Mouse (Mus musculus) CH12.LX (cell line): Measurements from ENCODE around the gene Psme3.

Experiments
- CTCF ChIP-seq, 2 experiments: IDR thresholded peaks in 1 of 2; conservative IDR thresholded peaks in 1 of 2; 2 replicates each; pipeline ENCODE4 v1.5.1; 2011 to 2012; ENCODE audit warnings: low read depth in 2 of 2, low read length in 2 of 2, improper control_type of control experiment in 1 of 2, inconsistent platforms in 1 of 2, mild to moderate bottlenecking in 1 of 2, moderate library complexity in 1 of 2
- E2F4 ChIP-seq: IDR thresholded peaks from 2 replicates; pipeline ENCODE4 v1.6.1; 2011; ENCODE audit warnings: low read depth, low read length, improper control_type of control experiment; ENCODE audit not compliant: insufficient replicate concordance
- EP300 ChIP-seq: IDR thresholded peaks from 2 replicates; pipeline ENCODE4 v1.6.1; 2011; ENCODE audit warnings: low read length, improper control_type of control experiment
- MAFK ChIP-seq: IDR thresholded peaks from 2 replicates; pipeline ENCODE4 v1.6.1; 2011; ENCODE audit warnings: low read length, improper control_type of control experiment; ENCODE audit not compliant: insufficient replicate concordance
- NRF1 ChIP-seq: IDR thresholded peaks from 2 replicates; pipeline ENCODE4 v1.6.1; 2014; ENCODE audit warnings: low read depth, mild to moderate bottlenecking, inconsistent platforms, low read length, improper control_type of control experiment, moderate library complexity
- USF1 ChIP-seq: IDR thresholded peaks from 2 replicates; pipeline ENCODE4 v1.6.1; 2014; ENCODE audit warnings: low read depth, mild to moderate bottlenecking, inconsistent platforms, low read length, improper control_type of control experiment
- ZMIZ1 ChIP-seq: IDR thresholded peaks from 2 replicates; pipeline ENCODE4 v1.6.1; 2012; ENCODE audit warnings: low read depth, mild to moderate bottlenecking, inconsistent platforms, low read length, improper control_type of control experiment

DNA sequence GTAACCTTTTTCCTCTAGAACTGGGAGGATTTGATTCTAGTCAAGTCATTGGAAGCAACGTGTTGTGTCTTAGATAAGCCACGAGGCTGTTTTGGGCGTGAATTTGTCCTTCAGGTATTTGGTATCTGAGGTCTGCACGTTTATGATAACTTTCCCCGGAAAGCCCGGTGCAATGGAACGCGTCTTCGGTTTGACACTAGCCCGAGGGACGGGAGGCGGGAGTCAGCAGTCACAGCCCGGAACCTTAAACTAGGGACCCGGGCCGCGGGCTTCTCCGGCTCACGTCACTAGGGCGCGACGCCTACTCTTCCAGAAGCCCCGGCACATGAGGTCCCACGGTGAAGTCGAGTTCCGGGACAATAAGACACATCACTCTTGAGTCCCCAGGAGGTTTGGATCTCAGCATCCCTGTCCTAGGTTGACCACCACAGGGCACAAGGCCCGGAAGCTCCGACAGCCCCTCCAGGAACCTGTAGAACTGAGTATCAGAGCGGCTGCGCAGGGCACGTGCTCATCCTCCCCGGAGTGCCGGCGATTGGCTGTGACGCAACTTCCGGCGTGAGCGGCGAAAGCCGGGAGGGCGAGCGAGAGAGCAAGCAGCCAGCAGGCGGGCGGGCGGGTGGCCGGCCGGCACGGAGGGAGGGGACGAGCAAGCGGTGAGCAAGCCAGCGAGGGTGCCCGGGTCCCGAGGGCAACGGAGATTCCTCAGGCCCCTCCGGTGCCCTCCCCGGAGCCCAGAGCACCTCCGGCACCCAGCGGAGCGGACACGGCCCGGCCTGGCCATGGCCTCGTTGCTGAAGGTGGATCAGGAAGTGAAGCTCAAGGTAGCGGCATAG is at the start of gene Psme3:
- TF ChIP-seq E2F4: peak; percentile 75; the same call in 1 of the 2 replicates
- no peak for TF ChIP-seq EP300
- no peak for TF ChIP-seq CTCF (conservative IDR thresholded peaks at IDR 0.05 in 1 of 2, IDR thresholded peaks at IDR 0.05 in 1 of 2; ENCODE audit: low read depth in 2 of 2, low read length in 2 of 2)
- peak; percentile 83 for TF ChIP-seq NRF1
- no peak for TF ChIP-seq MAFK
- TF ChIP-seq ZMIZ1: peak; percentile 92
- TF ChIP-seq USF1: peak; percentile 77
